Mouse (Mus musculus) embryonic stem cell, embryonic (primary cell): Measurements from ENCODE around the gene Tnrc6b.

Experiments used
- CTCF ChIA-PET, 4 experiments: fragments of 300-600 bp in 2 of 4; fragments of 350-600 bp in 2 of 4; sonication (Branson Sonifier 250); formaldehyde crosslinking; loops; one replicate each; lab custom pipeline; 2022; ENCODE audit warnings: inconsistent platforms in 2 of 4; lab: Charles Lee
- POLR2A ChIA-PET, 4 experiments: fragments of 300-600 bp in 2 of 4; fragments of 350-600 bp in 2 of 4; sonication (Branson Sonifier 250); formaldehyde crosslinking; loops; one replicate each; lab custom pipeline; 2022; ENCODE audit warnings: antibody characterized with exemption in 4 of 4, inconsistent platforms in 1 of 4; lab: Charles Lee

Tnrc6b gene

GRCm38 (mm10) chr15:80688536-80688935 lies 22.6 kb upstream of the Tnrc6b start:
- POLR2A ChIA-PET = interaction anchor here in 1 of 4 experiments (0.6 to 1.4 kb wide), 2 partner anchors 22 to 56 kb away, joined by 3 read pairs; no protein-coding TSS in a partner anchor
- CTCF ChIA-PET = interaction anchor here in 1 of 4 experiments (1.8 kb wide), 1 partner anchor 54 kb away, joined by 4 read pairs; no protein-coding TSS in a partner anchor

GRCm38 (mm10) chr15:80693492-80693891 lies 17.6 kb upstream of the Tnrc6b start:
- ChIA-PET CTCF (interaction anchor here (0.6 to 4.3 kb wide), 27 partner anchors 10 to 846 kb away, joined by 3 to 36 read pairs (median 5); no protein-coding TSS in a partner anchor), POLR2A (interaction anchor here in 1 of 4 experiments (1.8 kb wide), 1 partner anchor 12 kb away, joined by 4 read pairs; no protein-coding TSS in a partner anchor)

GRCm38 (mm10) chr15:80694125-80694910 lies 16.8 kb upstream of the Tnrc6b start:
- ChIA-PET POLR2A (interaction anchor here in 3 of 4 experiments (0.6 to 1.8 kb wide), 10 partner anchors 13 to 439 kb away, joined by 3 to 4 read pairs (median 3); partner anchors contain the start of genes Atf4 (in 1 of the 3), Rps19bp1 (in 1 of the 3) and Tnrc6b (in 1 of the 3)), CTCF (interaction anchor here (0.5 to 4.3 kb wide), 101 partner anchors 9 to 1035 kb away, joined by 3 to 36 read pairs (median 4); partner anchors contain the start of genes Rps19bp1 (in 2 of the 4), Cacna1i (in 1 of the 4), Cby1 (in 1 of the 4) and Enthd1 (in 1 of the 4))

- ChIA-PET CTCF (interaction anchor here (0.6 to 1.8 kb wide), 7 partner anchors 63 to 460 kb away, joined by 3 to 4 read pairs (median 3); no protein-coding TSS in a partner anchor), POLR2A (interaction anchor here in 2 of 4 experiments (0.7 to 1.4 kb wide), 2 partner anchors 13 to 416 kb away, joined by 3 to 5 read pairs; partner anchors contain the start of gene Tnrc6b (in 1 of the 2))
Measured at GRCm38 (mm10) chr15:80697564-80697963, 13.5 kb upstream of the Tnrc6b start.

- POLR2A ChIA-PET = interaction anchor here in 3 of 4 experiments (0.7 to 2.2 kb wide), 6 partner anchors 9 to 468 kb away, joined by 3 to 7 read pairs (median 3); partner anchors contain the start of genes Mief1 (in 1 of the 3) and Tnrc6b (in 1 of the 3)
- CTCF ChIA-PET = interaction anchor here in 1 of 4 experiments (0.7 kb wide), 1 partner anchor 116 kb away, joined by 3 read pairs; no protein-coding TSS in a partner anchor
Measured at GRCm38 (mm10) chr15:80701481-80702257, 9.4 kb upstream of the Tnrc6b start.

GRCm38 (mm10) chr15:80702910-80703309 lies 8.2 kb upstream of the Tnrc6b start:
- ChIA-PET CTCF (interaction anchor here (0.5 to 4.5 kb wide), 9 partner anchors 8 to 439 kb away, joined by 3 to 36 read pairs (median 13); partner anchors contain the start of gene Rps19bp1 (in 1 of the 4)), POLR2A (no interaction called here)

GRCm38 (mm10) chr15:80703495-80703894 lies 7.6 kb upstream of the Tnrc6b start:
- ChIA-PET POLR2A (interaction anchor here in 3 of 4 experiments (0.8 to 1.8 kb wide), 5 partner anchors 414 to 484 kb away, joined by 3 to 6 read pairs (median 5); partner anchors contain the start of gene Atf4 (in 2 of the 3)), CTCF (interaction anchor here (0.6 to 4.5 kb wide), 30 partner anchors 9 to 478 kb away, joined by 3 to 36 read pairs (median 4); partner anchors contain the start of gene Rps19bp1 (in 1 of the 4))

- ChIA-PET POLR2A (interaction anchor here in 3 of 4 experiments (0.7 to 1.8 kb wide), 16 partner anchors 36 to 621 kb away, joined by 3 to 10 read pairs (median 4); partner anchors contain the start of genes Atf4 (in 2 of the 3), Rps19bp1 (in 2 of the 3) and Mief1 (in 1 of the 3)), CTCF (interaction anchor here (0.5 to 4.5 kb wide), 80 partner anchors 8 to 998 kb away, joined by 3 to 36 read pairs (median 4); partner anchors contain the start of gene Rps19bp1 (in 3 of the 4))
Measured at GRCm38 (mm10) chr15:80704267-80704666, 6.8 kb upstream of the Tnrc6b start.

GRCm38 (mm10) chr15:80705828-80706549 lies 5.1 kb upstream of the Tnrc6b start:
- POLR2A ChIA-PET = interaction anchor here in 2 of 4 experiments (0.6 to 1.4 kb wide), 3 partner anchors 102 to 451 kb away, joined by 3 read pairs; partner anchors contain the start of gene Atf4 (in 1 of the 2)
- CTCF ChIA-PET = interaction anchor here (0.5 to 4.5 kb wide), 21 partner anchors 11 to 530 kb away, joined by 3 to 36 read pairs (median 3); partner anchors contain the start of gene Rps19bp1 (in 1 of the 4)

GRCm38 (mm10) chr15:80706596-80706995 lies 4.5 kb upstream of the Tnrc6b start:
- ChIA-PET CTCF (interaction anchor here (0.6 to 4.5 kb wide), 18 partner anchors 12 to 443 kb away, joined by 3 to 36 read pairs (median 3); partner anchors contain the start of gene Rps19bp1 (in 1 of the 4)), POLR2A (interaction anchor here in 1 of 4 experiments (0.7 to 1.4 kb wide), 2 partner anchors 143 to 452 kb away, joined by 3 read pairs; partner anchors contain the start of gene Atf4)

- CTCF ChIA-PET = interaction anchor here in 2 of 4 experiments (0.6 to 4.5 kb wide), 10 partner anchors 13 to 1510 kb away, joined by 3 to 36 read pairs (median 3); partner anchors contain the start of gene Rps19bp1 (in 1 of the 2)
- POLR2A ChIA-PET = interaction anchor here in 1 of 4 experiments (1.0 to 1.4 kb wide), 2 partner anchors 110 to 452 kb away, joined by 3 read pairs; partner anchors contain the start of gene Atf4
Measured at GRCm38 (mm10) chr15:80707088-80707487, 4.0 kb upstream of the Tnrc6b start.

- ChIA-PET POLR2A (interaction anchor here in 2 of 4 experiments (0.6 to 4.0 kb wide), 17 partner anchors 11 to 476 kb away, joined by 3 to 89 read pairs (median 10); partner anchors contain the start of genes Atf4 (in 2 of the 2), Adsl (in 1 of the 2), Mief1 (in 1 of the 2) and Rps19bp1 (in 1 of the 2)), CTCF (interaction anchor here in 3 of 4 experiments (0.6 to 1.4 kb wide), 5 partner anchors 46 to 547 kb away, joined by 3 to 4 read pairs (median 3); no protein-coding TSS in a partner anchor)
Measured at GRCm38 (mm10) chr15:80709593-80709992, 1.5 kb upstream of the Tnrc6b start.

- POLR2A ChIA-PET = interaction anchor here (0.6 to 4.0 kb wide), 130 partner anchors 8 to 1022 kb away, joined by 3 to 89 read pairs (median 4); partner anchors contain the start of genes Adsl (in 3 of the 4), Atf4 (in 3 of the 4), Rps19bp1 (in 3 of the 4) and Mief1 (in 2 of the 4)
- CTCF ChIA-PET = interaction anchor here in 3 of 4 experiments (0.6 to 1.7 kb wide), 11 partner anchors 47 to 546 kb away, joined by 3 to 8 read pairs (median 3); partner anchors contain the start of gene Adsl (in 1 of the 3)
Measured at GRCm38 (mm10) chr15:80710257-80710607, 881 bp upstream of the Tnrc6b start.

GRCm38 (mm10) chr15:80711401-80712151 lies 463 bp downstream of the Tnrc6b start:
- CTCF ChIA-PET = interaction anchor here in 2 of 4 experiments (0.5 to 1.7 kb wide), 15 partner anchors 17 to 496 kb away, joined by 3 to 9 read pairs (median 5); partner anchors contain the start of gene Adsl (in 1 of the 2)
- POLR2A ChIA-PET = interaction anchor here (0.5 to 4.0 kb wide), 133 partner anchors 9 to 1023 kb away, joined by 3 to 89 read pairs (median 4); partner anchors contain the start of genes Adsl (in 3 of the 4), Atf4 (in 3 of the 4), Rps19bp1 (in 3 of the 4) and Mrtfa (in 2 of the 4)

GRCm38 (mm10) chr15:80714299-80714698 lies 3.2 kb downstream of the Tnrc6b start:
- ChIA-PET POLR2A (interaction anchor here in 1 of 4 experiments (0.9 to 1.5 kb wide), 3 partner anchors 25 to 450 kb away, joined by 3 to 5 read pairs (median 4); no protein-coding TSS in a partner anchor), CTCF (no interaction called here)
